Mouse (Mus musculus): Measurements from ENCODE around the gene Fhad1.
"Not testable (repeated sequence)": the region's sequence is repeated elsewhere in the genome, so short reads cannot be mapped to it uniquely, and the experiment has no call there.

Fhad1 gene

GRCm38 (mm10) chr4:142039662-142040353 lies 24.9 kb upstream of the Fhad1 start:
- DNase-seq (ENCODE audit: inconsistent ontology term) = no peak

GRCm38 (mm10) chr4:142037897-142038296 lies 23.0 kb upstream of the Fhad1 start:
- DNase-seq (ENCODE audit: inconsistent ontology term) = no peak

GRCm38 (mm10) chr4:142028533-142028932 lies 13.7 kb upstream of the Fhad1 start:
- DNase-seq (ENCODE audit: inconsistent ontology term) = no peak

- DNase-seq (ENCODE audit: inconsistent ontology term) = no peak
Observed at GRCm38 (mm10) chr4:142026965-142027364, 12.1 kb upstream of the Fhad1 start.

GRCm38 (mm10) chr4:142024536-142024935 lies 9.7 kb upstream of the Fhad1 start:
- DNase-seq (ENCODE audit: inconsistent ontology term) = no peak

GRCm38 (mm10) chr4:142023166-142023565 lies 8.3 kb upstream of the Fhad1 start:
- DNase-seq (ENCODE audit: inconsistent ontology term) = no peak

DNA sequence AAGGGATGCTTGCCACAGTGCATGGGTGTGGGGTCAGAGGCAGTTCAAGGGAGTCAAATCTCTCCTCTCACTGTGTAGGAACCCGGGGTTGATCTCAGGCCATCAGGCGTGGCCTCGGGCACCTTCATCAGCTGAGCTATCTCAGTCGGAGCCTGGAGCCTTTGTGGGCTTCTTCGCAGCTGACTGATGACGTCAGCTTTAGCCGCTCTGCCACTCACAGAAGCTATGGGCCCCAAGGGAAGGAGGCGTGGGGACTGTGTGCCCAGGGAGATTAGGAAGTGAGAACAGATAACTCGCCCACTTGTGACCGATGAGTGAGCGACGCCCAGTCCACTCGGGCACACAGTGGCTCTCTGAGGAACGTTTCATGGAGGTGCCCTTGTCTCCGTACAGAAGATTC lies 2.8 kb upstream of the Fhad1 start:
- no peak for DNase-seq (ENCODE audit: inconsistent ontology term)

DNA sequence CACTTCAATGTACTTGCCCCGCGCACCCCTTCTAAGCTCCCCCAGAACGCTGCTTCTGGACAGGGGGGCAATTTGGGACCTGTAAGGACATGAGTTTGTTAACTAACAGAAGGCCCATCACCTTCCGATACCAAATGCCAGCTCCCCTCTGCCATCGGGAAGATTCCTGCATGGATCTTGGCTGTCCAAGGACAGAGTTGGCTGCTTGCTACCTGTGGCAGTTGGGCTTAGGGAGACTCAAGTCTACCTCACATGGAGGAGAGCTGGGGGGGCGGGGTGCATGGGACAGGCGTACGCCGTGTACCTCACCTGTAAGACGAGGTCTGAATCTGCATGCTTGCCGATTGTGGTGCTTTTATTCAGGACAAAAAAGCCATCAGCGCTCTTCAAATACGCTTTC lies 3.6 kb downstream of the Fhad1 start:
- no peak for DNase-seq (ENCODE audit: inconsistent ontology term)

GRCm38 (mm10) chr4:142010441-142010840 lies 4.4 kb downstream of the Fhad1 start:
- DNase-seq (ENCODE audit: inconsistent ontology term) = no peak

DNA sequence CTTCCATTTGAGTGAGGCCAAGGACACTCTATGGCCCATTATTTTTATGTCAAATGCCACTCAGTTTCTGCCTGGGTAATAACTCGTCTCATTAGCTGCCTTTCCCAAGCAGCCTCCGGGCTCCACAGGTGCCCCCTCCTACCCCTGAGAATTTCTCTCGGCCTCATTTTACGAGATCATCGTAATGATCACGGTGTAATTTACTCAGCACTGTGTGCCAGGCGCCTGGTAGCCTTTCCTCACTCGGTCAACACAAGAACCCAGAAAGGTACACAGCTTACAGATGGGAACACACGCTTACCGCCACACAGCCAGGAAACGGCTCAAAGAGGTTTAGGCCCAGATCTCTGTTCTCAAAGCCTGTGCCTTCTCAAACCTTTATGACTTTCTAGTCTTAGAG lies 6.7 kb downstream of the Fhad1 start:
- DNase-seq (ENCODE audit: inconsistent ontology term) = no peak

GRCm38 (mm10) chr4:142000581-142000980 lies 14.3 kb downstream of the Fhad1 start:
- DNase-seq (ENCODE audit: inconsistent ontology term) = no peak

DNA sequence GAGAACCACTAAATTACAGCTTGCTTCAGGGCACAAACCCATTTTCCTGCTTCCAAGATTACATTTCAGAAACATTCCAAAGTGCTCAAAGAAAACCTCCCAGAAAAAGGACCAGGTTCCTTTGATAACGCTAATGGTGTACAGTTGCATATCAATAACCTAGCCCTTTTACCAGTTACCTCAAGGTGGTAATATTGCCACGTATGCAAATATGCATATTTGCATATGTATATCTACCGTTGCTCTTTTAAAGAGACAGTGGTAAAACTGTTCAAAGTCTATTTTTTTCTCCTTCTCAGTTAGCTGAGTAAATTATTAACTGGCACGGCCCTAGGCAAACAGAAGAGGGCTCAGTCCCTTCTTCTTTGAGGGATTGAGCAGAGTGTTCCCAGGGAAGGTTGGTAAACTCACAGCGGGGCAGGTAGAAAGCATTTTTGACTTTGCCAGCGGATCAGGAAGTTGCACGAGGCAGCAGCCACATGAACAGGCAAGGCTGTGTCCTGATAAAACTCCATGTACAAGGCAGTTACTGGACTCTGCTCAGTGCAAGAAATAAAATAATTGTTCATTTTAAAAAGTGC lies 15.3 kb downstream of the Fhad1 start:
- DNase-seq (ENCODE audit: inconsistent ontology term) = no peak

- no peak for DNase-seq (ENCODE audit: inconsistent ontology term)
Observed at GRCm38 (mm10) chr4:141998282-141998821, 16.5 kb downstream of the Fhad1 start.

GRCm38 (mm10) chr4:141996880-141997279 lies 18.0 kb downstream of the Fhad1 start:
- DNase-seq (ENCODE audit: inconsistent ontology term) = no peak

DNA sequence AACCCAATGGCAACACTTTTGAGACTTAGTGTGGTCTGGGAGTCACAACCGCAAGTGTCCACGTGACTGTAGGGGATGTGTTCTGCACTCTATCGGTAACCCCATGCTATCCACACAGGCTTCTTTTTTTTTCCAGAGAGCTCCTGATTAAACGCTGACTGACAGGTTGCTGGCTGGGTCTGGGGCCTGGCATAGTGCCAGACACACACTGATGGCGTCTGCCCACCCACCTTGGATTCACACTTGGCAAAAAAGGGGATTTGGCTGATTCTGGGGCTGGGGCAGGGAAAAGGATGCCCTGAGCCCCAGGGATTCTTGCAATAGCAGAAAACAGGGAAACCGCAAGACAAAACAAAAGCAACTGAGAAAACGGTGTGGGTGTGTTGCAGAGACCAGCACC lies 18.8 kb downstream of the Fhad1 start:
- DNase-seq (ENCODE audit: inconsistent ontology term) = no peak

DNA sequence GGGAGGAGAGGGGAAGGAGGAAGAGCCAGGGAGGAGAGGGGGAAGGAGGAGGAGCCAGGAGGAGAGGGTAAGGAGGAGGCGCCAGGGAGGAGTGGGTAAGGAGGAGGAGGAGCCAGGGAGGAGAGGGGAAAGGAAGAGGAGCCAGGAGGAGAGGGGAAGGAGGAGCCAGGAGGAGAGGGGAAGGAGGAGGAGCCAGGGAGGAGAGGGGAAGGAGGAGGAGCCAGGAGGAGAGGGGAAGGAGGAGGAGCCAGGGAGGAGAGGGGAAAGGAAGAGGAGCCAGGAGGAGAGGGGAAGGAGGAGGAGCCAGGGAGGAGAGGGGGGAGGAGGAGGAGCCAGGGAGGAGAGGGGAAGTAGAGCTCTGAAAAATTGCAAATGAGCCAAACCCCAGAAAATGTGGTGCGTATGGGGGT lies 20.8 kb downstream of the Fhad1 start:
- DNase-seq (ENCODE audit: inconsistent ontology term) = not testable (repeated sequence)

DNA sequence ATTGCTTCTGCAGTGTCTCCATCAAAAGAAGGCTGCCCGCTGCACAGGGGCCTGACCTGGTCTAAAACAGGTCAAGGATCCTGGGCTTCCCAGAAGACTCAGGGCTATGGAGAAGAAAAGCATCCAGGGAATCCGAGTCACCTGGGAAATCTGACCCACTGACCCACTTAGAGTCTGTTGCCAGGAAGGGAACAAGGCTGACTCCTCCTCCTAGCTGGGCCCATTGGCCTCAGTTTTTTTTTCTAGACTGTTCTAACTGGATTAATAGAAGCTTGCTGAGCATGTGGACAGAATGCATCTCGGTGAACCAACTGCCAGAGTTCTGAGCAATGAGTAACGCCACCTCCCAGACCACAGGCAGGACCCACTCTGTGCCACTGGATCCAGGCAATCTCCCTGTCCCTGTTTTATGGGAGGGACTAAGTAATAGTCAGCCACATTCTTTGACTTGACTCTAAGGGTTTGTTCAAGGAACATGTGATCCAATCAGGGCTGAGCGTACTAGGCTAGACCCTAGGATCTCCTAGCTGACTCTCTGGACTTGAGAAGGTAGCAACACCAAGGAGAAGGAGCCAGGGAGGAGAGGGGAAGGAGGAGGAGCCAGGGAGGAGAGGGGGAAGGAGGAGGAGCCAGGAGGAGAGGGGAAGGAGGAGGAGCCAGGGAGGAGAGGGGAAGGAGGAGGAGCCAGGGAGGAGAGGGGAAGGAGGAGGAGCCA lies 21.4 kb downstream of the Fhad1 start:
- DNase-seq (ENCODE audit: inconsistent ontology term) = peak; percentile 66

DNA sequence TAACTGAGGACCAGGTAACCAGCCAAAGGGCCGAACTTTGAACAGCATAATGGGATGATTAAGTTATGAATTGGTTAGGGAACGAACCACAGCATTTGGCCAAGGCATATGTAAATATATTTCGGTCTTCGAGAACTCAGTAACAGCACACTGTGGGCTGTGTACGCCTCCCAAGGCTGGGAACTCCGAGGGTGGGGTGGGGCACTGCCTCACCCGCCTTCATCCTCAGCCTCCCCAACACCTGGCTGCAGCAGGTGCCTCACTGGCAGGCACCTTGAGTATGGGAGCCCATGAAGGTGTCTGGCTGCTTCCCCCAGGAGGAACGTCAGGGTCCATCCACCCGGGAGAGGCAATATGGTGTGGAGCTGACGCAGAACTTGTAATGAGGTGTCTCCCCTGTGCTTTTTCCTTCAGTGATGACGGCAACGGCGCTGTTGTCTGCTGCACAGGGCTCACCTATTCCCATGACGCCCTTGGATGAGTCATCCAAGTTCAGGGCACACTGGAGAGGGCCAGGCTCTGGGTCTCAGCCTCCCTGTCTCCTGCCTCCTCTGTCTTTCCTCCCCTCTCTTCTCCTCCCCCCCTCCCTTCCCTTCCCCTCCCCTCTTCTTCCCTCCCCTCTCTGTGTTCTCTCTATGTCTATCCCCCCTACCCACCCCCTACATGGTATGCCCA lies 22.2 kb downstream of the Fhad1 start:
- no peak for DNase-seq (ENCODE audit: inconsistent ontology term)

- DNase-seq (ENCODE audit: inconsistent ontology term) = no peak
Observed at GRCm38 (mm10) chr4:141988178-141988577, 26.7 kb downstream of the Fhad1 start.

DNA sequence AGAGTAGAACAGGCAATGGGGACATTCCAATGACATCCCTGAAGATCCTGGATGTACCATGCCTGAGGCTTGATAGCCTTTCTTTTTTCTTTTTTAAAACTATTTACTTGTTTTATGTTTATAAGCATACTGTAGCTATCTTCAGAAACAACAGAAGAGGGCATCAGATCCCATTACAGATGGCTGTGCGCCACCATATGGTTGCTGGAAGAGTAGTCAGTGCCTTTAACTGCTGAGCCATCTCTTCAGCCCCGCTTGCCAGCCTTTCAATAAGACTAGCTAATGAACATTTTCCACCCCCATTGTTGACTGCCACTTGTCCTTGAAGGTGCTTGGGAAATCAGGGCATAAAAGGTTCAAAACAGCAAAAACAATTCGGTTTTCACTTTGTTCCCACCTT lies 31.2 kb downstream of the Fhad1 start:
- DNase-seq (ENCODE audit: inconsistent ontology term) = no peak

- no peak for DNase-seq (ENCODE audit: inconsistent ontology term)
Observed at GRCm38 (mm10) chr4:141981475-141981874, 33.4 kb downstream of the Fhad1 start.

DNA sequence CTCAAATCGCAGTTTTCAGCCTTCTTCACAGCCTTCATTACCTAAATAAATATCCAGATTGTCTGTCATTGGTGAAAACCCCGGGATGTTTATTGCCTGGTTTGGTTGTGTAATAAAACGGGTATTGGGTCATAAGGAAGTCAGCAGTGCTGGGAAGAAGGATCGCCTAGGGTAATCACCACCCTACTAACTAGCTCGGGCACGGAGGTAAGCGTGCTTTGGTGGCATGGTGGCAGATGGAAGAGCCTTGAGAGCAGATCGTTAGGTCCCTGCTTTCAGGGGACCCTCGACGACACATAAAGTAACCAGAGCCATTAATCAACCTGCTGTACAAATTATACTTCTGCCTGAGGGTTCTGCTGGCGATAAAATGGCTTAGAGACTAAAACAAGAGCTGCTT lies 36.3 kb downstream of the Fhad1 start:
- DNase-seq (ENCODE audit: inconsistent ontology term) = no peak
